Mouse (Mus musculus): Measurements from ENCODE around the gene Ms4a4b.
"Not testable (repeated sequence)": the region's sequence is repeated elsewhere in the genome, so short reads cannot be mapped to it uniquely, and the experiment has no call there.

Gene Ms4a4b

DNA sequence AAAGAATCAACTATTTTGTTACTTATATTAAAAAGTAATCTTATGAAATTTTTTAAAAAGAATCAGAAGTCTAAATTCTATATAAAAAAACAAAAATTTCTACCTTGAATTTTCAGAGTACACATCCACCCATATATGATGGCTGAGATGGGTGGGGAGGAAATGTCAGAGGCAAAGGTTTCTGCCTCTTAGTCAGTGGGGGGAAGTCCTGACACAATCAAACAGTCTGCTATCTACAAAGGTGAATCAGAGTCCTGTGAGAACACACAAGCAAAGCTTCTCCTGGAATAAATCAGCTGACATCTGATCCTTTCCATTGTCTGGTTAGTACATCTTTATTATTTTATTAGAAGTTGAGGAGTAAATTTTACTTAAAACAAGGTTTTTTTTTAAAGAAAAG, at the start of gene Ms4a4b:
Gene Ms4a4b (plus strand): TSS at position 216 of the 400 bp plus-strand sequence.
- DNase-seq (ENCODE audit: low spot score): no peak

DNA sequence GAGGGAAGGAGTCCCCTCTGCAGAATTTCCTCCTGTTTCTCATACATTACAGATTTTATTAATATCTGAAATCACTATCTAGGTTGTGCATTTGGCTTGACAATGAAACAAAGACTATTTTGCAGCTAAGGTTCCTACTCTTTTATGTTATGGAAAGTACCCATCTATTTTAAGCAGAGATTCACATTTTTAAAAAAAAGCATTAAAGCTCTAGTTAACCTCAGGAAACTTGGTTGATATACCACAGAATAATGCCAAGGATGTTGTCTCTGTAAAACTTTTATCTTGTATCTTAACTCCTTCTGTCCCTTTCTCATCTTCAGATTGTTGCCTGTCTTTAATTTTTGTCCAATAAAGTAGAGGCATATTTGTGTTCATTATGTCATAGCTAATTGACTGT, 47.6 kb upstream of the Ms4a4b start:
- no peak for DNase-seq (ENCODE audit: low spot score)

DNA sequence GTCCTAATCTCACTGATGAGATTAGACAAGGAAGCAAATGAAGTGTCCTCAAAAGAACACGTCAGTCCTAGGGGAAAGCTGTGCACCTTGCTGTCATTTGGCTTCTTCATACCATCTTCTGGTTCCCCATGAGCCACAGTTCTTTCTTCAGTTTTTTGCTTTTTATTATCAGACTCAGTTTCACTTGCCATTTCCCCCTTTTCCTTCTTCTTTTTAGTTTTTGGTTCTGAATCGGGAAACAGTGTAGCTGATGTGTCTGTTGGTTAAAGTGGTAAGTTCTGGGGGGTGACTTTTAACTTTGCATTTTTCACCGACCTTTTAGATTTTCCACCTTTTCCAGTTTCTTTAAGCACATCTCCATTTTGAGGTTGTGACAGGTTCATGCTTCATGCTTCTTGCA, 38.8 kb upstream of the Ms4a4b start, which contains the start of gene Ms4a4c:
Gene Ms4a4c (plus strand): TSS at position 244 of the 400 bp plus-strand sequence.
- DNase-seq (ENCODE audit: low spot score): no peak

DNA sequence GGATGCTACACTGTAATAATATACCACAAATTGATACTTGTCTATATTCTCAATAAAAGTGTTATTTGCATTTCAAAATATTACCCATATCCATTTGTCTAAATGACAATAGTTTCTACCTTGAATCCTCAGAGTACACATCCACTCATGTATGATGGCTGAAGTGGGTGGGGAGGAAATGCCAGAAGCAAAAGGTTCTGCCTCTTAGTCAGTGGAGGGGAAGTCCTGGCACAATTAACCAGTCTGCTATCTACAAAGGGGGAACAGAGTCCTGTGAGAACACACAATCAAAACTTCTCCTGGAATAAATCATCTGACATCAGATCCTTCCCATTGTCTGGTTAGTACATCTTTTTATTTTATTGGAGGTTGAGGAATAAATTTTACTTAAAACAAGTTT, 35.9 kb upstream of the Ms4a4b start:
- no peak for DNase-seq (ENCODE audit: low spot score)

DNA sequence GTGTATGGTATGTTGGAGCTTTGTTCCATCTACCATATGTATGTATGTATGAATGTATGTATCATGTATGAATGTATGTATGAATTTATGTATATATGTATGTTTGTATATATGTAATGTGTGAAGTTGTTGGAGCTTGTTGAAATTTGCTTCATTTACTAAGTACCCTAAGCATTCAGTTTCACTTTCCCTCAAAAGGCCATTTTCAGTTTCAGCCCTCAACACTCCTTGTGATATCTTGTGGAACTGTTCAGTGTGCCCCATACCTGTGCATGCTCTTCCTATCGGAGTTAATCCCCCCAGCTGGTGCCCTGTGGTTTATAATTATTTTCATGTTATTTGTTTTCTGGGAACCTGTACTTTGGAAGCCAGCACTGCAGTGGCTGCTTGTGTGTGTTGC, 34.8 kb upstream of the Ms4a4b start:
- no peak for DNase-seq (ENCODE audit: low spot score)

DNA sequence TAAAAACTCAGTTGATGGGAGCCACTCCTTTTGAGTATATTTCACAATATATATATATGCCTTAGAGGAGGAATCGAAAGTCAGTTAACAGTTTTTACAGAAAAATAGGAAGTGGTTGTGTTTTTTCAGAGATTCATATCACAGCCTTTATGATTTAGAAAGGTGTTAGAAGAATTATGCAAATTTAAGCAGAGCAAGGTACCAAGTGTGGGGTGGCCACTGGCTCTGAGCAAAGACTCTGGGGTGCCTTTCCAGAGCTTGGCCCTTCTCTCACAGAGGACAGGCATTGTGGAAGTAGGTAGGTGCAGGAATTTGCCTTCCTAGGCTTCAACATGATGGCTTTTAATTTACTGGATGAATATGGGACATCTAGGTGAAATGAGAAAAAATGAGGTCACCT, 31.7 kb upstream of the Ms4a4b start:
- DNase-seq (ENCODE audit: low spot score): no peak

DNA sequence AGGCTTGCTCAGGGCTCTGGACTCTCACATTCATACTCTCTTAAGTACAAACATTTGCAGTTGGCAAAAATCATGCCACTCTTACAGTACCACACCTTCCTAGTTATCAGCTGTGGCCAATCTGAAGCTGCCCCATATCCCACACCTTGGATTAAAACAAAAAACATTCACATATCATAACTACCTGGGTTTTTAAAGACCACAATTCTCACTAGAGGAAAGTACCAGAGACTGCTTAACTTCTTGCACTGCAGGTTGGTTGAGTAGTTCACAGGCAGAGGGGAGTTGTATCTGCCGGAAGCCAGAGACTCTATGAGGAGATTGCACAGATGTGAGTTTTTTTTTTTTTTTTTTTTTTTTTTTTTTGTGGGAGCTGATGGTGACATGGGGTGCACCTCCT, 29.3 kb upstream of the Ms4a4b start:
- DNase-seq (ENCODE audit: low spot score): no peak

DNA sequence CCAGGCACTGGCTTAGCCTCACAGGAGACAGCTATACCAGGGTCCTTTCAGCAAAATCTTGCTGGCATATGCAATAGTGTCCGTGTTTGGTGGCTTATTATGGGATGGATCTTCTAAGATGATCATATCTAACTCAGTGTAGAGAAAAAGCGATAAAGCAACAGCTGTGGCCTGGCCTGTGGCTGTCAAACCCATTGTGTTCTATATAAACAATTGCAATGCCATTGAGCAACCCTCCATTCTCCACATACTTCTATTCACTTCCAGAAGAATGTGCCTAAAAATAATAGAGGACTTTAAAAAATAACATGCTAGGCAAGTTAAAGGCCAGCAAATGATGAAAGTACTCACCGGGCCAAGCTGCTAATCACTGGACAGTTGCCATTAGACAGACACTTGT, 27.8 kb upstream of the Ms4a4b start:
- no peak for DNase-seq (ENCODE audit: low spot score)

DNA sequence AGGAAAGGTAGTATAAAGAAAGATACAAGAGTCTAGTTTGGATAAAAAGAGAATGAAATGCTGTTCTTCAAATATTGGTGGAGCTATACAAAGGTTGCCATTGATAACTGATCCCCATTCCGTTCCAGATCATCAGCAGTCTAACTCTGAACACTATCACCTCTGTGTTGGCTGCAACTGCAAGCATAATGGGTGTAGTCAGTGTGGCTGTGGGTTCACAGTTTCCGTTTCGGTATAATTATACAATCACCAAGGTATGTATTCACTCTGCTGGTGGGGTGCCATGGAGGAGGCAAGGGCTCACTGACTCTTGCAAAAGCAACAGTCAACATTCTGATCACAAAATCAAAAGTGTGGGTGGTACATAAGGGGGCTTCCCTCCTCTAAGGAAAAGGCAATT, 24.5 kb upstream of the Ms4a4b start:
- DNase-seq (ENCODE audit: low spot score): not testable (repeated sequence)

DNA sequence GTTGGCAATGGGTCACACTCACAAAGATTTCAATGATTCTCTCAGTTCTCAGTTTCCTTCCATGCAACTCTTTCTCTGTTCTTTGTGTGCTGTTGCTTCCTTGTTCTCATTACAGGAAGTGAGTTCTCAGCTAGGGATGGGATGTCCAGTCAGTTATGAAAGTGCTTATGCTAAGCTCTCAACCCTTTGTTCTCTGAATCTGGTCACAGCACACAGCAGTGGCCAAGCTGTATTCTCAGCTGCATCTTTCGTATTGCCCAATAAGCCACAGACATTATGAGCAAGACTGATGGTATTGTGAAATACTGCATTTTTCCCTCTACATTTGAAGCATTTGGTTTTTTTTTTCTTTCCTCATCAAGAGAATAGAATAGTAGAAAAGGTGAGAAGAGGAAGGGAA, 12.1 kb upstream of the Ms4a4b start:
- DNase-seq (ENCODE audit: low spot score): not testable (repeated sequence)

DNA sequence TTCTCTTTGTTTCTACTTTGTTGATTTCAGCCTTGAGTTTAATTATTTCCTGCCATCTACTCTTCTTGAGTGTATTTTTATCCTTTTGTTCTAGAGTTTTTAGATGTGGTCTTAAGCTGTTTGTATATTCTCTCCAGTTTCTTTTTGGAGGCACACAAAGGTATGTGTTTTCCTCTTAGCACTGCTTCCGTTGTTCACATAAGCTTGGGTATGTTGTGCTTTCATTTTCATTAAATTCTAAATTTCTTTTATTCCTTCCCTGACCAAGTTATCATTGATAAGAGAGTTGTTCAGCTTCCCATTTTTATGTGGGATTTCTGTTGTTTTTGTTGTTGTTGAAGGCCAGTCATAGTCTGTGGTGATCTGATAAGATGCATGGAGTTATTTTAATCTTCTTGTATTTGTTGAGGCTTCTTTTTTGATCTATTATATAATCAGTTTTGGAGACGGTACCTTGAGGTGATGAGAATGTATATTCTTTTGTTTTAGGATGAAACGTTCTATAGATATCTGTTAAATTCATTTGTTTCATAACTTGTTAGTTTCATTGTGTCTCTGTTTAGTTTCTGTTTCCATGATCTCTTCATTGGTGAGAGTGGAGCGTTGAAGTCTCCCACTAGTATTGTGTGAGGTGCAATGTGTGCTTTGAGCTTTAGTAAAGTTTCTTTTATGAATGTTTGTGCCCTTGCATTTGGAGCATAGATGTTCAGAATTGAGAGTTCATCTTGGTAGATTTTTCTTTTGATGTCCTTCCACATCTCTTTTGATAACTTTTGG, 8.1 kb upstream of the Ms4a4b start:
- no peak for DNase-seq (ENCODE audit: low spot score)

DNA sequence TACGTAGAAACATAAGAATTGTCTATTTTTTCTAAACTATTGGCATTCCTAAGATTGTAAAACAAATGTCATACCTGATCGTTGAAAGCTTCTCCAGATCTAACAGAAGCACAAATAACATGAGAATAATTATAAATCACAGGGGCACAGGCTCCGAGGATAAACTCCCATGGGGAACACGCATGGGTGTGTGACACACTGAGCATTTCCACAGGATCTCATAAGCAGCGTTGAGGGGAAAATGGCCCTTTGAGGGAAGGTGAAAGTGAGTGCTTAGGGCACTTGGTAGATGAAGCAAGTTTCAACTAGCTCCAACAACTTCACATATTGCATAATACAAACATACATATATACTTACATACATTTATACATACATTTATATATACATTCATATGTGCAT, 611 bp downstream of the Ms4a4b start:
- no peak for DNase-seq (ENCODE audit: low spot score)

DNA sequence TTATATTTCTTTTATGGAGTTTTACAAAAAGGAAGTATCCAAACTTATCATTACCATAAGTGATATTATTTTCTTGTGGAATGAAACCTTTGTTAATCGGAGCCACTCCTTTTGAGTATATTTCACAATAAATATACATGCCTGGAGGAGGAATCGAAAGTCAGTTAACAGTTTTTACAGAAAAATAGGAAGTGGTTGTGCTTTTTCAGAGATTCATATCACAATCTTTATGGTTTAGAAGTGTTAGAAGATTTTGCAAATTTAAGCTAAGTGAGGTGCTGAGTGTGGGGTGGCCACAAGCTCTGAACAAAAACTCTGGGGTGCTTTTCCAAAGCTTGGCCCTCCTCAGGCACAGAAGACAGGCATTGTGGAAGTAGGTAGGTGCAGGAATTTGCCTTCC, 3.9 kb downstream of the Ms4a4b start:
- DNase-seq (ENCODE audit: low spot score): no peak

DNA sequence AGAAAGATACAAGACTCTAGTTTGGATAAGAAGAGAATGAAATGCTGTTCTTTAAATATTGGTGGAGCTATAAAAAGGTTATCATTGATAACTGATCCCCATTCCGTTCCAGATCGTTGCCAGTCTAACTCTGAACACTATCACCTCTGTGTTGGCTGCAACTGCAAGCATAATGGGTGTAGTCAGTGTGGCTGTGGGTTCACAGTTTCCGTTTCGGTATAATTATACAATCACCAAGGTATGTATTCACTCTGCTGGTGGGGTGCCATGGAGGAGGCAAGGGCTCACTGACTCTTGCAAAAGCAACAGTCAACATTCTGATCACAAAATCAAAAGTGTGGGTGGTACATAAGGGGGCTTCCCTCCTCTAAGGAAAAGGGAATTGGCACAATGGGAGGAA, 15.7 kb downstream of the Ms4a4b start:
- DNase-seq (ENCODE audit: low spot score): not testable (repeated sequence)

DNA sequence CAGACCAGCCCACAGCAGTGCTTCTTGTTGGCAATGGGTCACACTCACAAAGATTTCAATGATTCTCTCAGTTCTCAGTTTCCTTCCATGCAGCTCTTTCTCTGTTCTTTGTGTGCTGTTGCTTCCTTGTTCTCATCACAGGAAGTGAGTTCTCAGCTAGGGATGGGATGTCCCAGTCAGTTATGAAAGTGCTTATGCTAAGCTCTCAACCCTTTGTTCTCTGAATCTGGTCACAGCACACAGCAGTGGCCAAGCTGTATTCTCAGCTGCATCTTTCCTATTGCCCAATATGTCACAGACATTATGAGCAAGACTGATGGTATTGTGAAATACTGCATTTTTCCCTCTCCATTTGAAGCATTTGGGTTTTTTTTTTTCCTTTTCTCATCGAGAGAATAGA, 21.4 kb downstream of the Ms4a4b start:
- not testable (repeated sequence) for DNase-seq (ENCODE audit: low spot score)

DNA sequence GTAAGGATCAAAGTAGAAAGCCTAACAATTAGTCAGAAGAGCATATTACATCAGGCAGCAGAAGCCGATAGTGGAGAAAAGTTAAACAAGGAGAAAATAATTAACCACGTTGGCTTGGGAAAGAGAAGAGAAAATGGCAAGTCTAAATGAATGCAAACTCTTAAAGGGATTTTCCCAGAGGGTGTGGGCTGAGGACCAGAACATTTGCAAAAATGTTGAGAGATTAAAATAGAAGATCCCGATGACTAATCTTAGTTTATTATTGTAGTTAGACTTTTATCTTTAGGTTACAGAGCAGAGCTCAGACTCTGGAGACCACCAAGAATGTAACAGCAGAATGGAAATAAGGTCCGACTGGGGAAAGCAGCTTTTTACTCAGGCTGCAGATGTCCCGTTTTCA, 23.1 kb downstream of the Ms4a4b start:
- no peak for DNase-seq (ENCODE audit: low spot score)

DNA sequence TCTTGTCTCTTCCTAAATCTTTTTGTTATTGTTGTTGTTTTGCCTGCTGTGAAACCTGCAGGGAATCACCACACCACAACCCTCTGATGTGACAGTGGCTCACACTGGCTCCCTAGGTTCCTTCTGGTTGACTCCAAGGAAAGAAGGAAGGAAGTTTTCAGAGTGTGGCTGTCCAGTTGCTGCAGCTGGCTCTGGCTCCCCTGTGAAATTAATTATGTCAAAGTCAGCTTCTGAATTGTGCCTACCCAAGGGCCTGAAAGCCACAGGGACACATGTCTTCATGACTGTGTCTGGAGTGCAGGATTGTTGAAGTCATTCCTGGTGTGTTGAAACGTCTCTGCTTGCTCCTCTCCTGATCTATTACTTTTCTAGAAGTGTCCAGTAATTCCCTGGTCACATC, 25.0 kb downstream of the Ms4a4b start:
- not testable (repeated sequence) for DNase-seq (ENCODE audit: low spot score)

DNA sequence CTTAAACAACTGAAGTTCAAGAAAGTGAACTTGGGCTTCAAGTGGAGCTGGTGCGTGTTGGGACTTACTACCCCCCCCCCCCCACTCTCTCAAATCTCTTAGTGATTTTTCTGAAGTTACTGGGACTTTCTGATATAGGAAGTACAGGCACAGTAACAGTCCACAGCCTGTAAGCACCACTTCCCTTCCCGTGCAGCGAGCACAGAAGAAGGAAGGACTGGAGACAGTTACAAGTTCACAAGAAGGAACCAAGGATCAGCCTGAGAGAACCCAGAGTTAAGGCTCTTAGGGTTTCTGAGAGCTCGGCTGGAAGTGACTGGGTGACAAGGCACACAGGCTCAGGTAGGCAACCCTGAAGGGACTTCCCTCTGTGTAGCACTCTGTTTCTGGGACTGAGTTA, 25.9 kb downstream of the Ms4a4b start, which contains the start of gene Ms4a6c:
Gene Ms4a6c (plus strand): TSS at position 152 of the 400 bp plus-strand sequence.
- not testable (repeated sequence) for DNase-seq (ENCODE audit: low spot score)

DNA sequence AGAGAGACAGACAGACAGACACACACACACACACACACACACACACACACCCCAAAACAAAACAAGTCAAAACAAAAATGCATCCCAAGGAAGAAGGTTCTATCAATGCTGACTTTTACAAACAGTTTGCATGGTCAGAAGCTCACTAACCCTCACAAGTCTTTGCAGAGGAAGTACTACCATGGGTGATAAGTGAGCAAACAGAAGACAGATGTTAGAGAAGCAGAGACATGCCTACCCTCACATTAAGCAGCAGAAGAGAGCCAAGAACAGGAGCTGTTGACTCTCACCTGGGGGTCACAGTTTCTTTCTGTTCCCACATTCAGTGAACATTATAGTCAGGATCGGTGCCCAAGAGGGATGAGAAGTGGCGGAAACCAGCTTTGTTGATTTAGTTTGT, 36.4 kb downstream of the Ms4a4b start:
- no peak for DNase-seq (ENCODE audit: low spot score)

DNA sequence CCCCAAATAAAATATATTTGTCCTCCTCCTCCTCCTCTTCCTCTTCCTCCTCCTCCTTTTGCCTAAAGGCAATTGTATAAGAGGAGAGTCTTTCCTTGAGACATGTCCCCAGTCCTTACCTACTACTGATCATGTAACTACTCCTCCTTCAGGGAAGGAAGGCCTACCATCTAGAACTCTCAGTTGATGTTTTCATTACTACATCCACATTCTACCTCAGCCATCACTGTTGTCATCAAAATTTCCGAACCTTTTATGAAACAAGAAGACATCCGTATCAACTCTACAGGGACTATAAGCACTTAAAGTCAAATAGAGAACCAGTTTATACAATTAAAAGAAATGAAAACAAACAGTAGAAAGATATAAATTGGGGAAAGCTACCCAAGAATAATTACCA, 39.3 kb downstream of the Ms4a4b start:
- DNase-seq (ENCODE audit: low spot score): no peak

DNA sequence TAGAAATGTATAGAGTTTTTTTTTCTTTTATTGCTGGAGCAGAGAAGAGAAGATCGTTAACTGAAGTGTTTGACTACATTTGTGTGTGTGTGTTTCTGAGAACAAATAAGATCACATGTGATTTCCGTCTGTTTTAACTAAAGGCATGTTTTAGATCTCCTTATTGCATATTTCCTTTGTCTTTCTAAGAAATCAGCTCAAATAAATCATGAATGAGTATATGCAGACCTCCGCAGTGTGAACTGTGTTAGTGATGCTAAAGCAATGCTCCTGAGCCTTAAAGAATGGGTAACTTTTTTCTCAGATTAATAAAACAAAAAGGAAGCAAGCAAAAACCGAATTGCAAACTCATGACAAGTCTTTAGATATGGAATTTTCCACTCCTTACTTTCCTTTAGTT, 40.6 kb downstream of the Ms4a4b start:
- no peak for DNase-seq (ENCODE audit: low spot score)

DNA sequence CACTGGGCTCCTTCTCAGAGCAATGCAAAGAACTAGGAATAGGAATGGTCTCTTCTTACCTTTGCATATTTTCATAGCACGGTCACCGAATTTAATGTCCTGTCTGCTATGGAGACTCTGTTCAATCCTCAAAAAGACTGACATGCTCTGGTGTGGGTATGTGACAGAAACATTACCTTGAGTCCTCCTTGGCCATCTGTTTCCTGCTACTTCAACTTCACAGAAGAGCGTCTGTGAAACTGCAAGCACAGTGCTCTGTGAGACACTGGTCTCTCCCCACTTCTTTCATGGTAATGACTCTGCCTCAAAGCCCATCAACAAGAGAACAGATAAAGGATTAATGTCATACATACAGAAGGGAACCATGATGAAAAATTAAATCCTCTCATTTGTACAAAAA, 41.0 kb downstream of the Ms4a4b start:
- DNase-seq (ENCODE audit: low spot score): no peak

DNA sequence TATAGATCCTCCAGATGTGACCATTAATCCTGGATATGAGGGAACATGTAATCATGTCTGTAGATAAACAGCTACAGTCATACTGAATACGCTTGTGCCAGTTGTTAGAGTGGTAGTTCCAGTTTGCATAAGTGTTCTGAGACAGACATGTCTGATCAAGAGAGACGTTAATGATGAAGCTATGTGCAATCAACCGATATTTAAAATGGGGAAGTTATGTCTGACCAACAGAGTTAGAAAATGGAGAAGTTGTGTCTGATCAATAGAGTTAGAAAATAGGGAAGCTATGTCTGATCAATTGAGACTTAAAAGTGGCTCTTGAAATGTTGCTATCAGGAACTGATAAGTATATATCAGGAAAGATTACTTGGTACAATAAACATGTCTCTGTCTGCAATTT, 41.9 kb downstream of the Ms4a4b start:
- no peak for DNase-seq (ENCODE audit: low spot score)

DNA sequence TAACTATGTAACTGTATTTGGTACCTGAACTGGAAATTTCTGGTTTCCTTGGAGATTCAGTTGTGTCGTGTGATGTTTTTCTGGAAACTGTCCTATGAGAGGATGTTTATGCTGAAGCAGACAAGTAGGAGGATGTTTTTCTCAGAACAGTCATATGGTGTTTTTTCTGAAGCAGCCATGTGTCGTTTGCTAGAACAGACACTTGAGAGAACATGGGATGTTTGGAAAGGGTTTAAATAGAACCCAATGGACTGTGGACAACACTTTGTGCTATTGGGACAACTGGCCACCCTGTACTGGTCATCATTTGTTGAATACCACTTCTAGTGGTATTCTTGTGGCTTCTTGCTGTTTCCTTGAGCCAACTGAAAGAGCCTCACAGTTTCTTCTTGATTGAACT, 42.4 kb downstream of the Ms4a4b start, which contains the start of gene Gm8369:
Gene Gm8369 (plus strand): TSS at position 193 of the 400 bp plus-strand sequence.
- no peak for DNase-seq (ENCODE audit: low spot score)

Measured in testis, postnatal 10 days (tissue).